Mouse (Mus musculus): ENCODE results near the gene Rad51b. TPM values are rescaled to one million over a fixed set of nuclear protein-coding genes. Genes with fewer than 3 reads are reported as not detected.

Rad51b gene
- polyA plus RNA-seq, 1 experiment from 2014 or later: 7.7 TPM

DNA sequence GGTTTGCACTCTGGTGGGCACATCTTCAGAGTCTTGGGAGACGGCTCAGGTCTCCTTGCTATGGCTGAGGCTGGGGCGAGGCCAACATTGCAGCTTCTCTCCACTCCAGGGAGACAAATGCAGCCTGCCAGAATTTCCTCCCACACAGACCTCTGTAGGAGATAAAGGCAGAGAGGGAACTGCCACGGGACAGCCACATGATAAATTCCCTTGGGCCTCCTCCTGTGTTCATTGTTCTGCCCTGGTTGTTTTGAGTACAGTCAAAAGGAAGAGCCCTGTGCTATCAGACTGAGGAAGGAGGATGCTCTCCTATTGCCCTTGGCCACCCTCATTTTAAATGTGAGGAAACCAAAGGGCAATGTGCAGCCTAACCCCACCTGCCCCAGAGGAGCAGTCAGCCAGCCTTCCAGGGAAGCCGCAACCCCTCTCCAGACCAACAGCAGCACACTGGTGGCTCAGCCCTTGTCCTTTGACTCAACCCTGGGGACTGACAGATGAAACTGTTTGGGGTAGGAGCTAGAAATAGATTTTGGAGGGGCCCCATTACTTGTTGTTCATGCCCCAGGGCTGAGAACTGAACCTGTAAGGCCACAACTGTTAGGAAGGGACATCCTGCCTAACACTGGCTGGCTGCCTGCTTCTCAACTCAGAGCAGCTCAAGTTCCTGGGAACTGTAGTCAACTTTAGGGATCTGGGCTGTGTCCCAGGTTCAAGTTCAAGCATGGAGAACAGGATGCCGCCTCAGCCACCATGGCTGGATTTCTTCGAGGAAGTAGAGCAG lies 541.3 kb downstream of the Rad51b start:
- WGBS: 64% methylated on average over 6 of the region's 6 CpGs
- Histone ChIP-seq H3K4me2 (no peak overlapping the region), H3K27ac (peak overlapping the region; percentile 80), H3K4me1 (peaks cover 56% of the 10 kb centered on the region), H3K36me3 (replicated peaks) (no peaks in the 10 kb centered on the region), H3K4me3 (replicated peaks) (no peak overlapping the region), H3K27me3 (no peaks in the 10 kb centered on the region), H3K9ac (no peak overlapping the region), H3K9me3 (no peaks in the 10 kb centered on the region)
- ATAC-seq (ENCODE audit: low FRiP score): no peak

DNA sequence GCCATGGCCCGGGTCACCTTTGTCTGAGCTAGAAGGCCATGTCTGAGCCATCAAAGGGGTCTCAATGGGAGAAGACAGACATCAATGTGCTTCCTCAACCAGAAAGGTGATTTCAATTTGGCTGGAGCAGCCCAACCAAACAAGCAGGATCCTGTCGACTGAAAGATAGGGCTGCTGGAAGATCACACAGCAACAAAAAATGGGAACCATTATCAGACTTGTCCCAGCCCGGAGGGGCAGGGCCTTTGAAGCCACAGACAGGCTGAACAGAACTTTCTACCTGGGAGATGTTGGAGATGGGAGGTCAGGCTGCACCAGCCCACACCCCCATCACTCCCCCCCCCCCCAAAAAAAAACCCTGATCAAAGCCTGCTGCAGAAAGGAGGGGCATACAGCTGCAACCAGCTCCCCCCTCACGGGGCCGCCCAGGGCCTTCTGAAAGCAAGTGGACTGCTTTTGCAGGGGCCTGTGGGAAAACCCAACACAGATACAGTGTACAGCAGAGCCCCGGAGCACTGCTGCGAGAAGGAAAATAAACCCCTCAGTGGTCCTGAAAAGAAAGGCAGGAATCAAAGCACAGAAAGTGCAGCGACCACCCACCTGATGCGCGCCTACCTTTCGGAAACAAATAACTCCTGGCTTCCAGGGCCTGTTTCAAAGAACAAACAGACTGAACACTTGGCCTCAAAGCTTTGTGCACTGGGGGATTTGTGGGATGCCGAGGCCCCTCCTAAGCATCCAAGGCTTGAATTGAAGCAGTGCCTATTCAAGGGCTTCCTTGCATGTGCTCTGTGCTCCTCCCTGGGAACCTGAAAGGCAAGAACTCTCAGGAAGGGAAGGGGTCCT lies 542.2 kb downstream of the Rad51b start:
- Histone ChIP-seq H3K27ac (peak overlapping the region; percentile 80), H3K4me1 (peaks cover 66% of the 10 kb centered on the region), H3K36me3 (replicated peaks) (no peaks in the 10 kb centered on the region), H3K4me3 (replicated peaks) (no peak overlapping the region), H3K9ac (0 out of 2 replicates have a peak overlapping the region, but pooled peaks have one; percentile 4), H3K9me3 (no peaks in the 10 kb centered on the region), H3K27me3 (no peaks in the 10 kb centered on the region), H3K4me2 (0 out of 2 replicates have a peak overlapping the region, but pooled peaks have one; percentile 2)
- ATAC-seq (ENCODE audit: low FRiP score): peak; percentile 57; the same call in 1 of the 2 replicates
- WGBS: 6% methylated on average over 12 of the region's 12 CpGs

GRCm38 (mm10) chr12:79840465-79840864 lies 543.4 kb downstream of the Rad51b start:
- Histone ChIP-seq H3K9me3 (no peaks in the 10 kb centered on the region), H3K4me1 (peaks cover 75% of the 10 kb centered on the region)

DNA sequence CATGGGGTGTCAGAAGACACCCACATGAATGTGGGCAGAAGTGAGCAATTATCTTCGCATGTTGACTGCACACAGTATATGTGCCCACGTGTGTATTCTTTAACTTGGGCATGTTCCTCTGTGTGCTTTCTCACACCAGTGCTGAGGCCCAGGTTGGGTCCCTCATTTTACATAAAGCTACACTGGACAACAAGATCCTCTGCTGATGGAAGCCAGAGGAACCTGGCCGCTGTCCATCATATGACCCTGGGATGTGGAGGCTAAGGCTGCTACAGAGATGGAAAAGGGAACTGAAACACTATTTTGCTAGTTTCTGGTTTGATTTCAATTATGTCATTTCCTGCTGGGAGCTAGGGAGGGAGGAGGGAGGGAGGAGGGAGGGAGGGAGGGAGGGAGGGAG lies 544.2 kb downstream of the Rad51b start:
- H3K9ac ChIP-seq: no peak overlapping the region
- H3K4me3 ChIP-seq (replicated peaks): no peak overlapping the region
- peaks cover 83% of the 10 kb centered on the region for H3K4me1 ChIP-seq
- no peaks in the 10 kb centered on the region for H3K9me3 ChIP-seq
- no peak for ATAC-seq (ENCODE audit: low FRiP score)
- WGBS: 91% methylated on average over 3 of the region's 3 CpGs
- no peaks in the 10 kb centered on the region for H3K36me3 ChIP-seq (replicated peaks)
- peak overlapping the region; percentile 50; the same call in 1 of the 2 replicates for H3K27ac ChIP-seq
- no peaks in the 10 kb centered on the region for H3K27me3 ChIP-seq
- H3K4me2 ChIP-seq: no peak overlapping the region

More at GRCm38 (mm10) chr12:79840465-79840864, 543.4 kb downstream of the Rad51b start:
- Histone ChIP-seq H3K27me3 (no peaks in the 10 kb centered on the region), H3K9ac (no peak overlapping the region), H3K36me3 (replicated peaks) (no peaks in the 10 kb centered on the region), H3K4me2 (no peak overlapping the region), H3K27ac (peak overlapping the region; percentile 80), H3K4me3 (replicated peaks) (no peak overlapping the region)
- no peak for ATAC-seq (ENCODE audit: low FRiP score)
- 47% methylated on average over 5 of the region's 5 CpGs for WGBS

DNA sequence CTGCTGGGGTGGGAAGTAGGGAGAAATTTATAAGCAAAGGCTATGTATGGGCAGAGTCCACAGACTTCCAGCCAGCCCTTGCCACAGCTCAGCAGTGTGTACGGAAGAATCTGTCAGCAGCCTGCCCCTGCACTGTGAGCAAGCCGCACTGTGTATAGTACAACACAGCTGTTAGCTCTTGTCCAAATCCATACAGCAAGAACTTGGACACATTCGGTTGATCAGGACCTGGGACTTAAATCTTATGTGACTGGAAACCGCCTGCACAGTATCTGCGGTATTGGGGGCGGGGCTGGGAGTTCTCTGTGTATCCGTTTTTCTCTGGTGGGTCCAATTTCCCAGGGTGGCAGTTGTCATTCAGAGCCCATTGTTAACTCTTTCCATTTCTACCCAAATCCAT lies 545.2 kb downstream of the Rad51b start:
- peak overlapping the region; percentile 63 for H3K27ac ChIP-seq
- 35% methylated on average over 7 of the region's 7 CpGs for WGBS
- no peaks in the 10 kb centered on the region for H3K27me3 ChIP-seq
- H3K4me1 ChIP-seq: peaks cover 94% of the 10 kb centered on the region
- no peaks in the 10 kb centered on the region for H3K9me3 ChIP-seq
- ATAC-seq (ENCODE audit: low FRiP score): no peak
- no peak overlapping the region for H3K4me3 ChIP-seq (replicated peaks)
- H3K9ac ChIP-seq: no peak overlapping the region
- H3K4me2 ChIP-seq: no peak overlapping the region
- no peaks in the 10 kb centered on the region for H3K36me3 ChIP-seq (replicated peaks)

DNA sequence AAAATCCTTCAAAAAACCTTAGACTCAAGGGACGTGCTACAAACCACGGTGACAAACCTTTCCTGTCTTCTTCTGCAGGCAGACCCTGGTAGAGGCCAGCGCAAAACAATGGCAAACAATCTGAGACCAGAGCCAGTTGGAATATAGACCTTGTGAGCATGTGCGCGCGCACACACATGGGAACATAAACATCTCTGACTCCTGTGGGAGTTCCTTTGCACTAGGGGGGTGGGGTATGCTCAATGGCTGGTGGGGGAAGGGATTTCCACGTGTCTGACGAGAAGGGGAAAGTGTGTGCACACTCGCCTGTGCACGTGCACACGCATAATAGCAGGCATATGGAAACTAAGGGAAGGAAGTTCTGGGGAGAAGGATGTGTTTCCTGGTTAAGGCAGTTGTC lies 545.9 kb downstream of the Rad51b start:
- Histone ChIP-seq H3K4me3 (replicated peaks) (no peak overlapping the region), H3K36me3 (replicated peaks) (no peaks in the 10 kb centered on the region), H3K9me3 (no peaks in the 10 kb centered on the region), H3K9ac (no peak overlapping the region), H3K27ac (peak overlapping the region; percentile 63; the same call in 1 of the 2 replicates), H3K27me3 (no peaks in the 10 kb centered on the region), H3K4me2 (no peak overlapping the region), H3K4me1 (peaks cover 96% of the 10 kb centered on the region)
- 81% methylated on average over 11 of the region's 11 CpGs for WGBS
- ATAC-seq (ENCODE audit: low FRiP score): no peak

DNA sequence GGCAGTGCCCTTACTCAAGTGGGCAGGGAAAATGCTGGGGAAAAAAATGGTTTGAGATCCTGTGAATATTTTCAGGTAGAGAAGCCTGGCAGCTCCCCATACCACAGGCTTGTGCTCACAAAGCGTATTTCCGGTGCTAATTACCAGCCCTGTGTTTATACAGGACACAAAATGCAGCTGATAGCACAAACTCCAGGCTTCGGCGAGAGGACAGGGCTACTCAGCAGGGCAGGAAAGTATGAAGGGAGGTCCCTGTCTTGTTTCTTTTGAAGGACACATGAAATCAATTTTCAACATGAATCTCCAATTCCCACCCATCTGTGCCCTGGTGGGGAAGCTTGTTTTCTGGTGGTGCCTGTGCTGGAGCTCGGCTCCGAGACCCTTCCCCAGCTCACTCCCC lies 546.4 kb downstream of the Rad51b start:
- H3K4me1 ChIP-seq: peaks cover 92% of the 10 kb centered on the region
- no peak overlapping the region for H3K4me3 ChIP-seq (replicated peaks)
- no peaks in the 10 kb centered on the region for H3K36me3 ChIP-seq (replicated peaks)
- H3K27me3 ChIP-seq: no peaks in the 10 kb centered on the region
- H3K27ac ChIP-seq: peak overlapping the region; percentile 63; the same call in 1 of the 2 replicates
- no peaks in the 10 kb centered on the region for H3K9me3 ChIP-seq
- ATAC-seq (ENCODE audit: low FRiP score): no peak
- H3K4me2 ChIP-seq: no peak overlapping the region
- 63% methylated on average over 6 of the region's 6 CpGs for WGBS
- H3K9ac ChIP-seq: no peak overlapping the region

- Histone ChIP-seq H3K36me3 (replicated peaks) (no peaks in the 10 kb centered on the region), H3K4me1 (peaks cover 63% of the 10 kb centered on the region), H3K27ac (peak overlapping the region; percentile 83), H3K27me3 (0 out of 2 replicates have a peak, but pooled peaks cover 2% of the 10 kb centered on the region), H3K4me3 (replicated peaks) (no peak overlapping the region), H3K9me3 (no peaks in the 10 kb centered on the region), H3K4me2 (no peak overlapping the region), H3K9ac (no peak overlapping the region)
- WGBS: 12% methylated on average over 7 of the region's 7 CpGs
- ATAC-seq (ENCODE audit: low FRiP score): peak; percentile 58; the same call in 1 of the 2 replicates
Measured at GRCm38 (mm10) chr12:79846247-79847151, 549.4 kb downstream of the Rad51b start.

- Histone ChIP-seq H3K9ac (no peak overlapping the region), H3K27me3 (0 out of 2 replicates have a peak, but pooled peaks cover 2% of the 10 kb centered on the region), H3K4me1 (peaks cover 44% of the 10 kb centered on the region), H3K27ac (no peak overlapping the region), H3K9me3 (0 out of 2 replicates have a peak, but pooled peaks cover 6% of the 10 kb centered on the region), H3K36me3 (replicated peaks) (no peaks in the 10 kb centered on the region), H3K4me2 (no peak overlapping the region), H3K4me3 (replicated peaks) (no peak overlapping the region)
- WGBS: 61% methylated on average over 13 of the region's 13 CpGs
- ATAC-seq (ENCODE audit: low FRiP score): no peak
Measured at GRCm38 (mm10) chr12:79848539-79848938, 551.5 kb downstream of the Rad51b start.

- 0 out of 2 replicates have a peak, but pooled peaks cover 6% of the 10 kb centered on the region for H3K9me3 ChIP-seq
- no peak for ATAC-seq (ENCODE audit: low FRiP score)
- 79% methylated on average over 5 of the region's 5 CpGs for WGBS
Measured at GRCm38 (mm10) chr12:79850021-79850420, 552.9 kb downstream of the Rad51b start.

DNA sequence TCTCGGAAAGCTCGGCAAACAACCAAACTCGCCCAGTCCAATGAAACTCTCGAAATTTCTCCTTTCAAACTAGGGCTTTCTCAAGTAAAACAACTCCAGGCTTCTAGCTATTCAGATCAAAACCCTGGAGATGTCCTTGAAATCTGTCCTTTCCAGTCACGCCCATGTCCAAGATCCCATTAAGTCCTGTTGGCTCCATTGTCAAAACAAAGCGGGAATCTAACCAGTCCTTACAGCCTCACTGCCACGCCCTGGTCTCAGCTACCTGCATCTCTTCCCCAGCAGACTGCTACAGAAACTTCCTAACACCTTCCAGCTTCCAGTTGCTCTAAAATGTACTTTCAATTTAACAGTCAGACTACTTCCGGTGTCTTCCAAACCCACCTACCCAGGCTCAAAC lies 554.8 kb downstream of the Rad51b start:
- WGBS: 94% methylated on average over 8 of the region's 8 CpGs
- H3K9ac ChIP-seq: no peak overlapping the region
- H3K9me3 ChIP-seq: 0 out of 2 replicates have a peak, but pooled peaks cover 6% of the 10 kb centered on the region
- 0 out of 2 replicates have a peak, but pooled peaks cover 2% of the 10 kb centered on the region for H3K27me3 ChIP-seq
- no peak overlapping the region for H3K4me3 ChIP-seq (replicated peaks)
- ATAC-seq (ENCODE audit: low FRiP score): no peak
- H3K4me1 ChIP-seq: peaks cover 13% of the 10 kb centered on the region
- no peak overlapping the region for H3K4me2 ChIP-seq
- no peaks in the 10 kb centered on the region for H3K36me3 ChIP-seq (replicated peaks)
- no peak overlapping the region for H3K27ac ChIP-seq

More at GRCm38 (mm10) chr12:79850021-79850420, 552.9 kb downstream of the Rad51b start:
- H3K27ac ChIP-seq: no peak overlapping the region
- H3K4me3 ChIP-seq (replicated peaks): no peak overlapping the region
- H3K9ac ChIP-seq: no peak overlapping the region
- H3K4me1 ChIP-seq: peaks cover 31% of the 10 kb centered on the region
- 0 out of 2 replicates have a peak, but pooled peaks cover 2% of the 10 kb centered on the region for H3K27me3 ChIP-seq
- no peak overlapping the region for H3K4me2 ChIP-seq
- no peaks in the 10 kb centered on the region for H3K36me3 ChIP-seq (replicated peaks)

Measured in forebrain, embryonic 12.5 days (tissue).